Mouse (Mus musculus) retina, postnatal 7 days (tissue): ENCODE data around the gene Psmd7.
A peak's percentile ranks its signal among the peaks of the same experiment; 100 is the strongest.

Experiments used
- DNase-seq: peaks from one replicate; pipeline ENCODE4 v3.0.0-alpha.2; 2012; ENCODE audit warnings: low read depth, low spot score

The Psmd7 gene

DNA sequence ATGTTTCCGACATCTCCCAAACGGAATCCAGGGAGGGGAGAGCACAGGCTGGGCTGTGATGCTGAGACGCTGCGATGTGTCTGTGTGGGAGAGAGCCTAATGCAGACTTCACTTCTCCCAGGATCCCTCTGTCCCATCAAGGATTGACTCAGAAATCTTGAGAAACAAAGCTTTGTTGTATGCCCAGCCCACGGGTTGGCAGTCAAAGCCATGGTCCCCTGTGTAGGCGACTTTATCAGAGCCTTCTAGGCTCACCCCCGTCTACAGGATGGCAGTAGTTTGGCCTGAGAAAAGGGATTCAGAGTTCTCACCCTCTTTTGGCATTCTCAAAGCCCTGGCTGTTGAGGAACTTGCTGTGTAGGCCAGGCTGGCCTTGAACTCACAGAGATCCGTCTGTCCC is 9.7 kb downstream of the Psmd7 start:
- DNase-seq, result no peak

DNA sequence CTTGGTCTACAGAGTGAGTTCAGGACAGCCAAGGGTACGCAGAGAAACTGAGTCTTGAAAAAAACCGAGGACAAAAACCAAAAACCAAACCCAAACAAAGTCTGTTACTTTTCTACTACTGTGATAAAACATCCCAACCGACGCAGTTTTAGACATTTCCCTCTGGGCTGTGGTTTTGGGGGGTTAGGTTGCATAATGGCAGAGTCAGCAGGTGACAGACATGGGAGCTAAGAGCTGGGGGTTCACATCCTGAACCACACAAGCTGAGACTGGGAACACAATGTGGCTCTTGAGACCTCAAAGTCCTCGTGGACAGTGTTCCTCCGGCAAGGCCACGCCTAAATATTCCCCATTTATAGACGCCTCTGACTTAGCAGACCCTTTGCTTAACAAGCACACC is 10.1 kb downstream of the Psmd7 start:
- DNase-seq, result no peak

DNA sequence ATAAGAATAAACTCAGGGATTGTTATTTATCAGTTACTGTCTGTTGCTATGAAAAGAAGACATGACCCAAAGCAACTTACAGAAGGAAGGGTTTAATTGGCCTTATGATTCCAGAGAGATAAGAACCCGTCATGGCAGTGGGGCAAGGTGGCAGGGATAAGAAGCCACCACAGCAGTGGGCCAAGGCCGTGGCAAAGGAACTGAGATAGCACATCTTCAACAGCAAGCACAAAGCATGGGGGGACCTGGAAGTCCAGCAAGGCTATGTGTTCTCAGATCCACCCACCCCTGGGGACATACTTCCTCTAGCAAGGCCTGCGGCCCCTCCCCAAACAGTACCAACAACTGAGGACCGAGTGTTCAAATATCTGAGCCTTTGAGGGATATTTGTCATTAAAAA is 10.6 kb downstream of the Psmd7 start:
- DNase-seq, result no peak

DNA sequence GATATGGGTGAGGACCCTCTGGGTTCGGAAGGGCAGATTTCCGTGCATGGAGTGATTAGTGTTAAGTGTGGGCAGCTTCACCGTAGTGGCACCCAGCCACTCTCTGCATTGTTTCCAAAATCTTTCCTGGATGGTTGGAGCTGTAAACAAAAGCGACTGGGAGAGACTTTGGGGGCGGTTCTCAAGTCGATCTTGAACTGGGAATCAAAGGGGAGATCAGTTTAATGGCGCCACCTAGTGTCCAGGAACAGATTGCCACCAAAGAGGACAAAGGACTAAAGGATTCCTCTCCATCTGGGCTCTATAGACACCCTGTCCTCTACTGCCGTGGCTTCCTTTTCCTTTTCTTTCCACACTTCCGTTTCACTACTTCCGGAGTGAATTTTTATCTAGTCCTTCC is 11.6 kb downstream of the Psmd7 start:
- peak; percentile 82 for DNase-seq

DNA sequence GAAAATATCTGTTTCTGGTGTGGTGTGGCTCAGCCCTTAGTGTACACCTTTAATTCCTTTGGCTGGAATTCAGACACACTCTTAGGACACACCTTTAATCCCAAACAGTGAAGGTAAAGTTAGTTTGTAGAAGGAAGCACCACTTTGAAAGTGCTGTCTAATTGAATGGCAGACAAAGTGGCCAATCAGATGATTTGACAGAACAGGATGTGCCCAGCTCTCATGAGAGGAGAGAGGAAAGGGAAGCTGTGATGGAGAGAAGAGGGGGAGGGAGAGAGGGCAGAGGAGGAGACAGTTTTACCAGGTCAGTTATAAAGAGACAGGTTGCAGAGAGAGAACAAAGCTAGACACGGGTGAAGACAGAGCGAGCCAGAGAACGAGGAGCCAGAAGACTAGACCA is 13.5 kb downstream of the Psmd7 start:
- no peak for DNase-seq

DNA sequence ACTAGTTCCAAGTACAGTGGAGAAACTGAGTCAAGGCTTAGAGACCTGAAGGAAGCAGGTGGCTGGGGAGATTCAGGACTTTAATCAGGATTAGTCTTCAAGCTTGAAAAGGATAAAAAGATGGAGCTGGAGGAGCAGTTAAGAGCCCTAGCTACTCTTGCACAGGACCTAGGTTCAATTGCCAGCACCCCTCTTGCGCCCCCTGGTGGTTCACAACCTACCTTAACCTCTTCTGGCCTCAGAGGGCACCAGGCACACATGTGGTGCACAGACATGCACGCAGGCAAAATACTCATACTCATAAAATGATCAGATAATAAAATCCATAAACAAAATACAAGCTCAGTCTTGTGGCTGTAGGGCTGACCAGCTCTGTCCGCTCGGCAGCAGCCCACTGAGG is 15.8 kb downstream of the Psmd7 start:
- peak; percentile 31 for DNase-seq

DNA sequence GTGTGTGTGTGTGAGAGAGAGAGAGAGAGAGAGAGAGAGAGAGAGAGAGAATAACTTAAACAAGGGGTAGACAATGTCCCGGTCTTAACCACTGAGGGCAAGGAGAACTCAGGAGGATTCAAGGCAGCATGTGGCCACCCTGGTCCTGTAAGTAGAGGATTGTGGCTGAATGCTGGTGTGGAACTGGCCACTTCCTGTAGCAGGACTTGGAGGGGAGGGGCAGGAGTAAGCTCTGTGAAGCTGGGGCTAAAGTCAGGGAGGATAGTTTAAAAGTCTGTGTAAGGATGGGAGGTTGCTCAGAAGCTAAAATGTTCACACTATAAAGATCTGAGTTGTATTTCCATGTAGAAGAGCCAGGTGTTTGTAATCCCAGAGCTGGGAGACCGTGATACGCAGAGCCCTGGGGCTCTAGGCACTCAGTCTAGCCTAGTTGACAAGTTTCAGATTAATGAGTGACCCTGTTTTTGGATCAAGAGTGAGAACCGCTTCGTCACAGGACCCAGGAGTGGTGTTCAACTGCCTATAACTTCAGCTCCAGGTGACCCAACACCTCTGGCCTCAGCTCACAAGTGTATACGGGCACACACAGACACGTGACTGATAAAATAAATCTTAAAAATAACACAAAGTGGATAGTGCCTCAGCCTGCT is 16.7 kb downstream of the Psmd7 start:
- no peak for DNase-seq

DNA sequence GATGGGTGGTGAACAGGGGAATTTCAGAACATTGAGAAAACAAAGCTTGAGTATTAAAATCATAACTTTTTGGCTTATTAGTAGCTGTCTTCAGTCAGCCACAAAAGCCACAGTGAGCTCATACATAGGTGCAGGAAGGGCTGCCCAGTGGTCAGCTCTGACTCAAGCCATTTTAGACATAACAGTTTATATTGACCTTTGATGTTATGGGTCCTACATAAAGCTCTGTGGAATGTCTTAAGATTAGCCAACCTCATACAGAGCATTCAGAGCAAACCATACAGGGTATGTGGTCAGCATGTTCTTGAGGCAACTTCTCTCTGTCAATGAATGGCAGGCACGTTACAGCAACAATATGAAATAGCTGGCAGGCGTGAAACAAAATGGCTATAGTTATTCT is 17.2 kb downstream of the Psmd7 start:
- no peak for DNase-seq

DNA sequence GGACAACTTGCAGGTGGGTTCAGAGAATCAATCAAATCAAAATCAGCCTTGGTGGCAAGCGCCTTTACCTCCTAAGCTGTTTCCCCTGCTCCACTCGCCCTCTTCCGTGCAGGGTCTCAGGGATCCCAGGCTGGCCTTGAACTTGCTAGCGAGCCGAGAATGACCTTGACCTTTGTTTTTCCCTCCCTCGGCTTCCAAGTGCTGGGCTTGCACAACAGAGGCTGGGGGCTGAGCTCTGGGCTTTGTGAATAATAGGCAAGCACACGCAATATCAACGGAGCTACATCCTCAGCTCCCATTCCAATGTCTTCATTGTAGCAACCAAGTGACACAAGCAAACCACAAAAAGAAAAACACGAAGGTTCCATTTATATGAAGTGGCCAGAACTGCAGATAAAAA is 26.1 kb downstream of the Psmd7 start:
- DNase-seq, result no peak

DNA sequence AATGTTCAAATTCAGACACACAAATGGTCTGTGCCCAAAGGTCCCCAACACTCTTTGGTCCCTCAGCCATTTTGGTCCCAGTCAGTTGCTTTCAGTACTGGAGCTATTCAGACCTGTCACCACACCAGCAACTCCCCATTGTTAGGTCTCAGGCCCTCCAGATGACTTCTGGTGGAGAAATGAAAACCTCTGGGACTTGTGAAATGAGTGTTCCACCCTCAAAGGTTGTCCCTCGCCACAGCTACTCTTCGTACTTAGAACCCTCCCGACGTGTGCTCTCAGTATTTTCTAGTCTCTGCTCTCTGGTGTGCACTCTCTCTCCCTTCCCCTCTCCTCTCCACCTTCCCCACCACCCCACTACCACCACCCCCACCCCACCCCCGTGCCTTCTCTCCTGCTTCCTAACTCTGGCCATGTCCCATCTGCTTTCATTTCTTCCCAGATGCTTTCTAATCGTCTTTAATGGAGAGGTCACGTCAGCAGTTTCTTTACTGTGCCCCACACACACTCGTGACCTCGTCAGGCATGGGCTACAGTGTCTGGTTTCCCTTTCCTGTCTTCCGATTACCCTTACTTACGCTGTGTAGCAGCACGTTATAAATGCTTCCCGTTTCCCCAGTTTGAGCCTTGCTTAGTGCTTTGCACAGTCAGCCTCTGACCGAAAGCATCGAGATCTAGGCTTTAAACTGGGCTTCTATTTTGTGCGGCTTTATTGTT is 27.3 kb downstream of the Psmd7 start:
- no peak for DNase-seq

DNA sequence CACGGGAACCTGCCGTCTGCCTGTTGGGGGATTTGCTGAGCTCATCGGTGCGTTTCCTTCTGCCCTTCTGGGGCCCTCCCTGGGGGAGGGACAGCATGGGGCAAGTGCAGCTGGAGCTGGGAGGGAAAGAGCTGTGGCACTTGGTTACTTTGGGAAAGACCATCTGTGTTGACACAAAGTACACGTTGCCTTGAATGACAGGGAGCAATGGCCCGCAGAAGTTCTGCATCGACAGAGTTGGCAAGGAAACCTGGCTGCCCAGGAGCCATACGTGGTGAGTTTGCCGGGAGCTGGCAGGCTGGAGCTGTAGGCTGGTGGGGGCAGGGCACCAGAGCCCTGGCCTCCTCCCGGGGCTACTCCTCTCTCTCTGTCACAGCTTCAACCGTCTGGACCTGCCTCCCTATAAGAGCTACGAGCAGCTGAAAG is 31.7 kb downstream of the Psmd7 start:
- no peak for DNase-seq

DNA sequence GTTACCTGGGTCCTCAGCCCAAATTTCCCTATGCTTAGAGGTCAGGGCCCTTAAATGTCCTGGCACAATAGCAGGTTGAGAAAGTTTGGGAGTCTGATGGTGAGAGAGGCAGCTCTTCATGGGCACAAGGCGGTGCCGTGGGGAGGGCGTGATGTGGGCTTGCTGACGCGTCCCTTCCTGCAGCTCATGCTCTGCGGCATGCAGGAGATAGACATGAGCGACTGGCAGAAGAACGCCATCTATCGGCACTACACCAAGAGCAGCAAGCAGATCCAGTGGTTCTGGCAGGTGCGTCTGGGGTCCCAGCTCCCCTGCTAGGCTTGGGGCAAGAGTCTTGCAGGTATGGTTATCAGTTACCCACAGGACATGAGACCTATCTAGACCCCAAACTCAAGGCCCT is 33.0 kb downstream of the Psmd7 start:
- DNase-seq, result no peak

DNA sequence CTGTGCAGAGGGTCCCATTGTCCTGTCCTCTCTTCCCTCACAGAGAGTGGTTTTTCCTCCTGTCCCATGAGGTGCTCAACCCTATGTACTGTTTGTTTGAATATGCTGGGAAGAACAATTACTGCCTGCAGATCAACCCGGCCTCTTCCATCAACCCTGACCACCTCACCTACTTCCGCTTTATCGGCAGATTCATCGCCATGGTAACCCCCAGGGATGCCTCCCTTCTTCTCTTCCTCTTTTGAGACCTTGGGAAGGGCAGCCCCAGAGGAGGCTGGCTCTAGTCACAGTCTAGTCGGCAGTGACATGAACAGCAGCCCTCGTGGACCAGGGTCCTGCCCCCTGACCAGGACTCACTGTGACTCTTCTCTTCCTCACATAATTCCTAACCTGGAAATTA is 36.0 kb downstream of the Psmd7 start:
- no peak for DNase-seq

DNA sequence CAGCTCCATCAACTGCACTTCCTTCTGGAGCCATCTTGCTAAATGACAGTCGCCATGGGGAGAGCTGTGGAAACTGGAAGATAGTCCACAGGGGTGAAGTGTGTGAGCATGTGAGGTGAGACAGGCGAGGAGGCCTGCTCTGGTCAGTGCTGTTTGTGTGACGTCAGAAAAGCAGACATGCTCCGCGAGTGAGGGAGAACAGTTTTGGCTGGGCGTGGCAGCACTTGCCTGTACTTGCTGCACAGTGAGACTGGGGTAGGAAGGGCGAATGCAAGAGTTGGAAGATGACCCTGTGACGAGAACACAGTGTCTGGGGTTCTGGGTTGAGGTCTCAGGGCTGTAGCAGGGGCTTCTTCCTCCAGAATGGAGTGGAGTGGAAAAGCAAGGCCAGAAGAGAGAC is 41.4 kb downstream of the Psmd7 start:
- no peak for DNase-seq

DNA sequence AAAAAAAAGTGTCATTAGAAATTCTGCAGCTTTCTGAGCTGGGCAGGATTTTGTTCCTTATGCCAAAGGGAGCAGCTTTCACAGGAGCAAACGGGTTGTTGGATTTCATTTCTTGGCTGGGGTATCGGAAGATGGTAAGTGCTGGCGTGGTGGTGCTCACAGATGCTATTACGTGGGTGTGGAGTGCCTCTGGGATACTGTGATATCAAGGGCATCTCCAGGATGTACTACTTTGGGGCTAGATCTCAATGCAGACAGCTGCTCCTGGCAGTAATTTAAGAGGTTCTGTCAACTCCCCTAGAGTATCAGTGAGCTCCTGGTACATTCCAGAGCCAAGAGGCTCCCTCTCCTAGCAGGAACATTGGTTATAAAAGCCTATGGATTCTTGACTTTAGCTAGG is 42.1 kb downstream of the Psmd7 start:
- no peak for DNase-seq

DNA sequence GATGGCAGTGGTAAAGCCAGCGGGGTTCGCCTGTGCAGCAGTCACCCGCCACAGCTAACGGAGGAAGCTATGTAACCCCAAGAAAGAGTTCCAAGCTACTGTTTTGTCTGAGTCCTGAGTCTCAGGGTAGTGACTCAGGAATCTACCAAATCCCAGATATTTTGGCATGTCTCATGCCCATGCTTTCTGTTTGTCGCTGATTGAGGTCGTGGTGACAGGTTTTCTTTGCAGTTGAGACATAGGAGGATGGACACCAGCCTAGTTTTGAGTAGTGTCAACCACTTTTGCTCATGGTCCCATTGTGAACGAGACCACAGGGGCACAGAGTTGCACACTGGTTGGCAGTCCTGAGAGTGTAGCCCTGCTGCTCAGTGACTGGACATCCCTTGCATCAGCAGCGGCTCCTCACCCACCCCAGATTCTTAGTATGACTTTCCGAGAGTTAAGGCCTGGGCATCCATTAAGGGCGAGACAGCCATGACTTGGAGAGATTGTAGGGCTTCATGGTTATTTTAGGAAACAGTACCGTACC is 42.6 kb downstream of the Psmd7 start:
- DNase-seq, result no peak

DNA sequence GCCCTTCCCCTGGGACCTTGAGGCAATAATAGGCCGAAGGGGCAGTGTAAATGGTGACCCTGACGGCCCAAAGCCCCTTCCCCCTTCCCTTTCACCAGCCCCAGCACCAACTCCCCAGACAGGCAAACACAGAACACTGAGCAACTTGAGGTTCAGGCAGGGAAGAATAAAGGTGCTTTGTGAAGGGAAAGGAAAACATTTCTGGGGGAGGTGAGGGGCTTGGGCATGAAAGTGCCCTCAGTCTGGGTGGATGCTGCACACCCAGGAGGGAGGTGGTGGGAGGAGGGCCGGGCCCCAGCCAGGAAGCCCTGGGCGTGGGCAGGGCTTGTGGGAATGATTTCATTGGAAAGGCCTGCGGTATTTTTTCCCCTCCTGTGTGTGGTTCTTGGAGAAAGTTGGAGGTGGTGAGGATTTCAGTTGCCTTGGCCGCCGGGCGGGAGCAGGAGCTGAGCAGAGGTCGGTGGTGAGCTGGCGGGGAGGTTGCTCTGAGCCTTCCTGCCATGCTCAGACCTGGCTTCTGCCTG is 43.6 kb downstream of the Psmd7 start:
- DNase-seq, result no peak

DNA sequence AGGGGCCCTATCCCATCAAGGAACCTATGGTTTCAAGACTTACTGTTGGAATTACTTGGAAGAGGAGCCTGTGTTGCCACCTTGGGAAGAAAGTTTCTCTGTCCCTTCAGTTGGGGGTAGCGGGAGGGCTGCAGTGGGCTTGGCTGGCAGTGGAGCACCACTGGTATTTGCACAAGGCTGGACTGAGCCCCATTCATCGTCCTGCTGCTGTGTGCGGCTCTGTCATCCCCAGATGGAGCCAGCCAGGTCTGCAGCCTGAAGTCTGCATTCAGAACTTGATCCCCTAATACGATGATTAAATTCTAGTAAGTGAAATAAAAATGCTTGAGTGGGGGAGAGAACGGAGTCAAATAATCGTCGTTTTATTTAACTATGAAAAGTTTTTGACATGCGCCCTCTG is 44.1 kb downstream of the Psmd7 start:
- no peak for DNase-seq

DNA sequence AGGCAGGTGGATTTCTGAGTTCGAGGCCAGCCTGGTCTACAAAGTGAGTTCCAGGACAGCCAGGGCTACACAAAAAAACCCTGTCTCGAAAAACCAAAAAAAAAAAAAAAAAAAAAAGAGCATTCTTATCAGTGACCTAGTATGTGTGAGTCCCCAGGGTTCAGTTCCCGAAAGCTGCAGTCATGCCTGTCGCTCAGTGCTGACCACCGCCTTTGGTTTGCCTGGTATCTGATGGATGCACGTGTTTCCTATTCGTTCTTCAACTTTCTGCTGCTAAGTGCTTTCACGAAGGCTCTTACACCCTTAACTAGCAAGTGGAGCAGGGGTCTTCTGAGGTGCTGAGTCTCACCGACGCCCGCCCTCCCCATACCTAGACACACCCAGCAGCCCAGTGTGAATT is 44.5 kb downstream of the Psmd7 start:
- no peak for DNase-seq

DNA sequence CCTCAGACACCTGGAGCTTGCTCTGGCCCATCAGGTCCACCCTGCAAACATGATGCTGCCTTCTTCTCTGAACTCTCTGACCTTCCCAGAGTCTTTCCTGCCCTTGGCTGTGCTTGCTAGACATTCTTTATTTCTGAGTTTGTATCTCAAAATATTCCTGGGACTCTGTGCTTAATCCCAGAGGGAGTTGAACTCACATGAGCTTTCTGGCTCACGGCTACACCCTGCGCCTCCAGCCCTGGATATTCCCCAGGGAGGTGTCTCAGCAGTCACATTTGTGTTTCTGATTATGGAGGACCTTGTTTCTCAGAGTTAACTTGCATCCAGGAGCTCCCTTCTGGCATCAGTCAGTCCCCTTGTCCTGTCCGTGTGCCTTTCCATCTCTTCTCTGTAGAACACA is 46.1 kb downstream of the Psmd7 start:
- DNase-seq, result no peak

DNA sequence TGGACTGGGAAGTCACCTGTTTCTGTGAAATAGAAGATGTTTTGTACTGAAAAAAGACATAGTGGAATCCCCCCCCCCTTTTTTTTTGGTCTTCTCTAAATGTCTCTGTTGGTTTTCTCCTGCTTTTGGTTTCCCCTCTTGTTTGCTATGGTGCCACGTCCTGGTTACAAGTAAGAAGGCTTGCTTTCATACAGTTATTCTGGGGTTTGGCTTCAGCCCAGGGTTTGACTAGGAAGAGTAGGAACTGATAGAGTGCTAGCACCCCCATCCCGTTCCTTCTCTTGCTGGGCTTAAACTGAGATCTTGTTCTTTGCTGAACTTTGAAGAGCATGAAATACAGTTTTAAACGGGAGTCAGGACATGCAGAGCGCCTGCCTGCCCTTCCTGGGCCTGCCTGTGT is 46.9 kb downstream of the Psmd7 start:
- no peak for DNase-seq

DNA sequence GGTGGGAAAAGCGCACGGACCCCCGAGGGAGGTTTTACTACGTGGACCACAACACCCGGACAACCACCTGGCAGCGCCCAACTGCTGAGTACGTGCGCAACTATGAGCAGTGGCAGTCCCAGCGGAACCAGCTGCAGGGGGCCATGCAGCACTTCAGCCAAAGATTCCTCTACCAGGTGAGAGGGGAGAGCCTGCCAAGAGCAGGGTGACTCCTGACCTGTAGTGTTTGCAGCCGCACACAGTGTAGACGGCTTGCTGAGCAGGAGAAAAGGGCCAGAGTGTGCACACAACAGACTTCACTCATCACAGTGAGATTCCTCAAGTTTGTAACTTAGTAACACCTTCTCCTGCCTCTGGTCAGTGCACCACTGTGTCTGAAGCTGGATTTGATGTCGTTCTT is 47.6 kb downstream of the Psmd7 start:
- DNase-seq, result no peak

DNA sequence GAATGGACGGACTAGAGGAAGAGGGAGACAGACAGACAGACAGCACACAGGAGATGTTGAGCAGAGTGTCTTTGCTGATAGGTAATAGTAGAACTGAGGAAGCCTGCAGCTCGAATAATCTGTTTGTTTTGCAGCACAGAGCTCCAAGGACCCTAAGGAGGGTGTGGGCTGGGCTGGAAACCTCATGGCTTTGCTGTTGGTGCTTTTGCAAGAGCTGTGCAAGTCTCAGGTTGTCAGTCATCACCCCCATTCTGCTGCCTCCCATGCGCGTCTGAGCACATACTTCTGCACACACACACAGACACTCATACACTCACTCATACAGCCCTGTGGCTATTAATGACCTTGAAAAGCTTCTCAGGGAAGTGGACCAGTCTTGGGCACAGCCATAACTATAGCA is 50.8 kb downstream of the Psmd7 start:
- DNase-seq, result no peak
